Mouse (Mus musculus): ENCODE results near the gene Tm4sf20.

The Tm4sf20 gene

GRCm38 (mm10) chr1:82768269-82768668 lies at the start of gene Tm4sf20:
Gene Tm4sf20, minus strand, starts transcription at chr1:82768461.
- no peak for DNase-seq (ENCODE audit: low spot score)

GRCm38 (mm10) chr1:82815941-82816716 lies 47.9 kb upstream of the Tm4sf20 start:
- no peak for DNase-seq (ENCODE audit: low spot score)

- DNase-seq (ENCODE audit: low spot score), result no peak
These were observed 43.5 kb upstream of the Tm4sf20 start for GRCm38 (mm10) chr1:82811766-82812165.

- DNase-seq (ENCODE audit: low spot score), result no peak
These were observed 40.3 kb upstream of the Tm4sf20 start for GRCm38 (mm10) chr1:82808564-82808963.

GRCm38 (mm10) chr1:82807206-82807605 lies 38.9 kb upstream of the Tm4sf20 start:
- no peak for DNase-seq (ENCODE audit: low spot score)

GRCm38 (mm10) chr1:82806391-82806790 lies 38.1 kb upstream of the Tm4sf20 start:
- no peak for DNase-seq (ENCODE audit: low spot score)

GRCm38 (mm10) chr1:82804059-82804458 lies 35.8 kb upstream of the Tm4sf20 start:
- DNase-seq (ENCODE audit: low spot score), result no peak

- no peak for DNase-seq (ENCODE audit: low spot score)
These were observed 35.3 kb upstream of the Tm4sf20 start for GRCm38 (mm10) chr1:82803608-82804007.

GRCm38 (mm10) chr1:82801105-82801783 lies 33.0 kb upstream of the Tm4sf20 start:
- DNase-seq (ENCODE audit: low spot score), result no peak

GRCm38 (mm10) chr1:82798922-82799321 lies 30.7 kb upstream of the Tm4sf20 start:
- no peak for DNase-seq (ENCODE audit: low spot score)

GRCm38 (mm10) chr1:82798304-82798703 lies 30.0 kb upstream of the Tm4sf20 start:
- no peak for DNase-seq (ENCODE audit: low spot score)

- DNase-seq (ENCODE audit: low spot score), result no peak
These were observed 28.8 kb upstream of the Tm4sf20 start for GRCm38 (mm10) chr1:82797088-82797487.

GRCm38 (mm10) chr1:82795702-82796443 lies 27.6 kb upstream of the Tm4sf20 start:
- DNase-seq (ENCODE audit: low spot score), result no peak

GRCm38 (mm10) chr1:82795211-82795610 lies 26.9 kb upstream of the Tm4sf20 start:
- DNase-seq (ENCODE audit: low spot score), result no peak

- DNase-seq (ENCODE audit: low spot score), result peak; percentile 34
These were observed 25.7 kb upstream of the Tm4sf20 start for GRCm38 (mm10) chr1:82793986-82794385.

GRCm38 (mm10) chr1:82793110-82793509 lies 24.8 kb upstream of the Tm4sf20 start:
- no peak for DNase-seq (ENCODE audit: low spot score)

- no peak for DNase-seq (ENCODE audit: low spot score)
These were observed 24.0 kb upstream of the Tm4sf20 start for GRCm38 (mm10) chr1:82792238-82792637.

GRCm38 (mm10) chr1:82791105-82791504 lies 22.8 kb upstream of the Tm4sf20 start:
- no peak for DNase-seq (ENCODE audit: low spot score)

- peak; percentile 68 for DNase-seq (ENCODE audit: low spot score)
These were observed 19.8 kb upstream of the Tm4sf20 start for GRCm38 (mm10) chr1:82788070-82788469.

GRCm38 (mm10) chr1:82787414-82787813 lies 19.2 kb upstream of the Tm4sf20 start:
- peak; percentile 78 for DNase-seq (ENCODE audit: low spot score)

GRCm38 (mm10) chr1:82785546-82785945 lies 17.3 kb upstream of the Tm4sf20 start:
- DNase-seq (ENCODE audit: low spot score), result no peak

GRCm38 (mm10) chr1:82783559-82783958 lies 15.3 kb upstream of the Tm4sf20 start:
- no peak for DNase-seq (ENCODE audit: low spot score)

All from layer of hippocampus, adult 11-12 months (tissue).